Mouse (Mus musculus): ENCODE measurements at regions not wholly inside any gene's neighbourhood (a gene's known extent, or its start where the extent isn't known, plus 50 kb on each side); places are given as distances from the start of the nearest gene placed in this dataset.

GRCm38 (mm10) chr3:50689375-50689774 lies 246.0 kb upstream of the Slc7a11 start:
- TF ChIP-seq CTCF (conservative IDR thresholded peaks at IDR 0.05; ENCODE audit: insufficient read depth, insufficient read length, low read depth, low read length) = no peak
- no peak for TF ChIP-seq POLR2A (IDR thresholded peaks at IDR 0.05; ENCODE audit: low read depth, low read length)
